Mouse (Mus musculus): ENCODE results near the gene Ddx20.
A peak's percentile ranks its signal among the peaks of the same experiment; 100 is the strongest.

The Ddx20 gene

GRCm38 (mm10) chr3:105687324-105688060, at the start of gene Ddx20:
Ddx20 (minus strand) TSS chr3:105687574.
- DNase-seq: peak; percentile 96

GRCm38 (mm10) chr3:105737070-105737469, 49.7 kb upstream of the Ddx20 start:
- no peak for DNase-seq

- no peak for DNase-seq
Measured at GRCm38 (mm10) chr3:105736148-105736547, 48.8 kb upstream of the Ddx20 start.

GRCm38 (mm10) chr3:105735285-105735684, 47.9 kb upstream of the Ddx20 start:
- no peak for DNase-seq

- DNase-seq: no peak
Measured at GRCm38 (mm10) chr3:105733538-105733937, 46.2 kb upstream of the Ddx20 start.

- no peak for DNase-seq
Measured at GRCm38 (mm10) chr3:105732360-105732759, 45.0 kb upstream of the Ddx20 start.

GRCm38 (mm10) chr3:105726037-105726436, 38.7 kb upstream of the Ddx20 start:
- no peak for DNase-seq

- no peak for DNase-seq
Measured at GRCm38 (mm10) chr3:105722510-105722909, 35.1 kb upstream of the Ddx20 start.

GRCm38 (mm10) chr3:105721681-105722201, 34.4 kb upstream of the Ddx20 start:
- DNase-seq: no peak

- DNase-seq: no peak
Measured at GRCm38 (mm10) chr3:105720514-105720913, 33.1 kb upstream of the Ddx20 start.

GRCm38 (mm10) chr3:105719979-105720378, 32.6 kb upstream of the Ddx20 start:
- no peak for DNase-seq

- DNase-seq: no peak
Measured at GRCm38 (mm10) chr3:105718746-105719145, 31.4 kb upstream of the Ddx20 start.

GRCm38 (mm10) chr3:105717856-105718555, 30.6 kb upstream of the Ddx20 start:
- DNase-seq: no peak

GRCm38 (mm10) chr3:105716353-105717000, 29.1 kb upstream of the Ddx20 start:
- DNase-seq: no peak

- DNase-seq: no peak
Measured at GRCm38 (mm10) chr3:105714820-105715167, 27.4 kb upstream of the Ddx20 start.

GRCm38 (mm10) chr3:105714091-105714819, 26.9 kb upstream of the Ddx20 start:
- DNase-seq: no peak

GRCm38 (mm10) chr3:105712827-105713226, 25.5 kb upstream of the Ddx20 start:
- no peak for DNase-seq

GRCm38 (mm10) chr3:105711741-105712140, 24.4 kb upstream of the Ddx20 start:
- no peak for DNase-seq

GRCm38 (mm10) chr3:105710246-105710645, 22.9 kb upstream of the Ddx20 start:
- DNase-seq: no peak

GRCm38 (mm10) chr3:105707590-105707989, 20.2 kb upstream of the Ddx20 start:
- no peak for DNase-seq

- DNase-seq: no peak
Measured at GRCm38 (mm10) chr3:105706366-105707020, 19.1 kb upstream of the Ddx20 start.

- no peak for DNase-seq
Measured at GRCm38 (mm10) chr3:105705561-105705960, 18.2 kb upstream of the Ddx20 start.
